Mouse (Mus musculus): ENCODE measurements around the gene Ccdc3.

GRCm38 (mm10) chr2:5125506-5125905 is 12.1 kb upstream of the Ccdc3 start:
- no peak for TF ChIP-seq CTCF (conservative IDR thresholded peaks at IDR 0.05; ENCODE audit: low read length)
- no peak for TF ChIP-seq POU5F1 (IDR thresholded peaks at IDR 0.05; ENCODE audit: borderline replicate concordance, low read length)
